Mouse (Mus musculus) neural tube, embryonic 13.5 days (tissue): ENCODE measurements at regions not wholly inside any gene's neighbourhood (a gene's known extent, or its start where the extent isn't known, plus 50 kb on each side); places are given as distances from the start of the nearest gene placed in this dataset.

ENCODE experiments used
- ATAC-seq: fragments of 200-750 bp; cut with Nextera tagmentation; 2 replicates; pipeline ENCODE4 v1.8.0; 2017; ENCODE audit warnings: low read depth, mild to moderate bottlenecking, moderate TSS enrichment, moderate library complexity
- H3K27ac ChIP-seq: fragments of 300-500 bp; sonication (generic); replicated peaks from 2 replicates; pipeline ENCODE4 v1.5.1; 2015; ENCODE audit warnings: moderate library complexity, mild to moderate bottlenecking, inconsistent platforms
- H3K27me3 ChIP-seq: fragments of 300-500 bp; sonication (generic); 2 replicates; pipeline ENCODE4 v1.6.1; 2015; ENCODE audit warnings: mild to moderate bottlenecking, inconsistent platforms
- H3K36me3 ChIP-seq: fragments of 300-500 bp; sonication (generic); 2 replicates; pipeline ENCODE4 v1.6.1; 2015; ENCODE audit warnings: mild to moderate bottlenecking, inconsistent platforms
- H3K4me1 ChIP-seq: fragments of 300-500 bp; sonication (generic); replicated peaks from 2 replicates; pipeline ENCODE4 v1.6.1; 2015; ENCODE audit warnings: inconsistent platforms
- H3K4me2 ChIP-seq: fragments of 300-500 bp; sonication (generic); 2 replicates; pipeline ENCODE4 v1.6.1; 2015; ENCODE audit warnings: inconsistent platforms, mild to moderate bottlenecking, moderate library complexity
- H3K4me3 ChIP-seq: fragments of 300-500 bp; sonication (generic); 2 replicates; pipeline ENCODE4 v1.5.1; 2015; ENCODE audit warnings: mild to moderate bottlenecking, inconsistent platforms
- H3K9ac ChIP-seq: fragments of 300-500 bp; sonication (generic); 2 replicates; pipeline ENCODE4 v1.6.1; 2015; ENCODE audit warnings: moderate library complexity, mild to moderate bottlenecking, inconsistent platforms
- H3K9me3 ChIP-seq: fragments of 300-500 bp; sonication (generic); 2 replicates; pipeline ENCODE4 v1.6.1; 2016; ENCODE audit warnings: inconsistent platforms
- WGBS: fragments of 180-500 bp; shearing (Covaris S2); methylation state at CpG from one replicate; pipeline ENCODE4 v1.1.7; 2015; 5-methylcytosine and 5-hydroxymethylcytosine counted together

GRCm38 (mm10) chr7:89088141-89088540 is 315.9 kb downstream of the Tmem135 start:
- Histone ChIP-seq H3K4me3 (no peak overlapping the region), H3K4me2 (no peak overlapping the region), H3K9me3 (no peaks in the 10 kb centered on the region), H3K27ac (no peak overlapping the region), H3K27me3 (no peaks in the 10 kb centered on the region), H3K9ac (no peak overlapping the region), H3K4me1 (no peaks in the 10 kb centered on the region), H3K36me3 (no peaks in the 10 kb centered on the region)
- no peak for ATAC-seq
- 63% methylated on average over 1 of the region's 1 CpGs for WGBS

GRCm38 (mm10) chr7:89086348-89086747 is 317.7 kb downstream of the Tmem135 start:
- Histone ChIP-seq H3K4me2 (no peak overlapping the region), H3K36me3 (no peaks in the 10 kb centered on the region), H3K4me3 (no peak overlapping the region), H3K9ac (no peak overlapping the region), H3K27ac (no peak overlapping the region), H3K4me1 (no peaks in the 10 kb centered on the region), H3K27me3 (no peaks in the 10 kb centered on the region), H3K9me3 (no peaks in the 10 kb centered on the region)
- WGBS = 76% methylated on average over 1 of the region's 1 CpGs
- no peak for ATAC-seq

GRCm38 (mm10) chr7:89073939-89074690 is 329.9 kb downstream of the Tmem135 start:
- no peaks in the 10 kb centered on the region for H3K36me3 ChIP-seq
- ATAC-seq = no peak
- H3K4me3 ChIP-seq = no peak overlapping the region
- H3K9ac ChIP-seq = no peak overlapping the region
- H3K4me2 ChIP-seq = no peak overlapping the region
- no peaks in the 10 kb centered on the region for H3K9me3 ChIP-seq
- WGBS = 83% methylated on average over 7 of the region's 7 CpGs
- no peaks in the 10 kb centered on the region for H3K27me3 ChIP-seq
- H3K27ac ChIP-seq = no peak overlapping the region
- no peaks in the 10 kb centered on the region for H3K4me1 ChIP-seq

DNA sequence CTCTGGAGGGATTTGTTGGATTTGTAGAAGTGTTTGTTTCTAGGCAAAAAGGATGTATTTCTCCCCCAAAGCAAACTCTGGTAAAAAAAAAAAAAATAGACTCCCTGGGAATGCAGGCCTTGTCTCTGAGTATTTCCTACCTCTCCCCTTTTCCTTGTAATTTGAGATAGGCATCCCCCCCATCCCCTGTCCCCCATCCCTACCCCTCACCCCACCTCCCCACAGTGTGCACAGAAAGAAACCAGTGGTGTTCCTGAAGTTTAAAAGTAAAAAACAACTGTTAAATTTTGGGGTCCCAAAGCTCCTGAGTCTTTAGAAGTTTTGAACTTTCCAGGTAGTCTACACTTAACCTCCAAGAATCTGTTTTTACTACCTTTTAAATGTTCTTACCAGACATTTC is 334.0 kb downstream of the Tmem135 start:
- Histone ChIP-seq H3K9me3 (no peaks in the 10 kb centered on the region), H3K4me1 (no peaks in the 10 kb centered on the region), H3K4me2 (no peak overlapping the region), H3K36me3 (no peaks in the 10 kb centered on the region), H3K27ac (no peak overlapping the region), H3K4me3 (no peak overlapping the region), H3K27me3 (no peaks in the 10 kb centered on the region), H3K9ac (no peak overlapping the region)
- no peak for ATAC-seq

GRCm38 (mm10) chr7:89064462-89064861 is 339.6 kb downstream of the Tmem135 start:
- H3K27ac ChIP-seq = no peak overlapping the region
- no peak for ATAC-seq
- no peaks in the 10 kb centered on the region for H3K9me3 ChIP-seq
- no peaks in the 10 kb centered on the region for H3K4me1 ChIP-seq
- no peak overlapping the region for H3K4me2 ChIP-seq
- no peaks in the 10 kb centered on the region for H3K27me3 ChIP-seq
- no peaks in the 10 kb centered on the region for H3K36me3 ChIP-seq
- H3K4me3 ChIP-seq = no peak overlapping the region
- WGBS = 82% methylated on average over 3 of the region's 3 CpGs
- H3K9ac ChIP-seq = no peak overlapping the region

- ATAC-seq = no peak
- Histone ChIP-seq H3K4me2 (no peak overlapping the region), H3K36me3 (no peaks in the 10 kb centered on the region), H3K9me3 (no peaks in the 10 kb centered on the region), H3K27ac (no peak overlapping the region), H3K9ac (no peak overlapping the region), H3K4me1 (no peaks in the 10 kb centered on the region), H3K27me3 (no peaks in the 10 kb centered on the region), H3K4me3 (no peak overlapping the region)
- WGBS = 75% methylated on average over 10 of the region's 10 CpGs
Observed at GRCm38 (mm10) chr7:89063630-89064029, 340.4 kb downstream of the Tmem135 start.

GRCm38 (mm10) chr7:89054494-89054893 is 349.5 kb downstream of the Tmem135 start:
- Histone ChIP-seq H3K9me3 (no peaks in the 10 kb centered on the region), H3K4me1 (no peaks in the 10 kb centered on the region), H3K27ac (no peak overlapping the region), H3K4me2 (no peak overlapping the region), H3K27me3 (no peaks in the 10 kb centered on the region), H3K9ac (no peak overlapping the region), H3K36me3 (no peaks in the 10 kb centered on the region), H3K4me3 (no peak overlapping the region)
- WGBS = 75% methylated on average over 2 of the region's 2 CpGs
- no peak for ATAC-seq

DNA sequence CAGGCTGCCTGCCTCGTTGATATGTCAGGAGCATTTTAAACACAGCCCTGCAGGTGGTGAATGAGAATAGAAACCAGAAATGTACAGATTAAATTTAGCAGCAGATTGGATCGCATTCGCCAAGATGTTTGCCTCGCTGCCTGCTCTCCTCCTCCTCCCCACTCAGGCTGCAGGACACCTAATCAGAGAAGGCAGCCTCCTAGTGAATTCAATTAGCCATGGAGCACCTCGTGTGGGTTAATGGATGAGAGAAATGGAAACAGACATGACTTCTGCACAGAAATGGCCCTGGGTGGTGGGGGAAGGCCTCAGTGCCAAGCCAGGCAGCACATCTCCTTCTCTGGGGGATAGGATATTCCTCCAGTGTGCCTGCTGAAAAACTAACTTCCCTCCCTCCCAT is 352.8 kb downstream of the Tmem135 start:
- H3K9me3 ChIP-seq = no peaks in the 10 kb centered on the region
- 64% methylated on average over 5 of the region's 5 CpGs for WGBS
- H3K4me3 ChIP-seq = no peak overlapping the region
- no peaks in the 10 kb centered on the region for H3K36me3 ChIP-seq
- no peak overlapping the region for H3K4me2 ChIP-seq
- no peaks in the 10 kb centered on the region for H3K27me3 ChIP-seq
- no peak overlapping the region for H3K27ac ChIP-seq
- no peaks in the 10 kb centered on the region for H3K4me1 ChIP-seq
- peak; percentile 65; the same call in 1 of the 2 replicates for ATAC-seq
- H3K9ac ChIP-seq = no peak overlapping the region

DNA sequence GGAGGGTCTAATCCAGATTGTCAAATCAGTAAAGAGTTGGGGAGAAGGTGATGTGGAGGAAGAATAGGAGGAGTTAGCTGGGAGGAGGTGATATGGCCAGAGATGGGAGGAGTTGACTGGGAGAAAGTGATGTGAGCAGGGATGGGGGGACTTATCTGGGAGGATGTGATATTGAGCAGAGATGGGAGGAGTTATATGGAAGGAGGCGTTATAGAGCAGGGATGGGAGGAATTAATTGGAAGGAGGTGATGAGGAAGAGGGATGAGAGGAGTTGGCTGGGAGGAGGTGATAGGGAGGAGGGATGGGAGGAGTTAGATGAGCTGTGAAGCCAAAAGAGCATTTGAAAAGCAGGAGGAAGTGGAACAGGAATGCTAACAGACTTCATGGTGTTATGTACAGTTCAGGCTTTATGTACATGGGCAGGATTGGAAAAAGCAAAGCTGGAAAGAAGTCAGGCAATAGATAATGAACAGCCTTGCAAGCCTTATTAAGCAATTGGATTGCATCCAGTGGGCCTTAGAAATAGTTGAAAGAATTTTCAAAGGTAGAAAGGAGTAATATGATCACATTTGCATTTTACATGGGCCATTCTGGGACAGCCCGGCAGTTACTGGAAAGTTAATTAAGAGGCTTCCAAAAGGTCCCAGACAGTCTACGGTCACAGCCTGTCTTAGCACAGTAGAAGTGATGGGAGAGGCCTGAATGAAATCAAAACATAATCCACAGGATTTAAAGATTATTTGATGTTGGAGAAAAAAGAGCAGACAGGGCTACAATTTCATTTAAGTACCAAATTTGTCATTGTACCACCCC is 357.4 kb downstream of the Tmem135 start:
- Histone ChIP-seq H3K4me3 (no peak overlapping the region), H3K27ac (no peak overlapping the region), H3K36me3 (no peaks in the 10 kb centered on the region), H3K9ac (no peak overlapping the region), H3K27me3 (no peaks in the 10 kb centered on the region), H3K4me1 (no peaks in the 10 kb centered on the region), H3K9me3 (no peaks in the 10 kb centered on the region), H3K4me2 (no peak overlapping the region)
- ATAC-seq = peak; percentile 61; the same call in 1 of the 2 replicates
- WGBS = 70% methylated on average over 3 of the region's 3 CpGs

DNA sequence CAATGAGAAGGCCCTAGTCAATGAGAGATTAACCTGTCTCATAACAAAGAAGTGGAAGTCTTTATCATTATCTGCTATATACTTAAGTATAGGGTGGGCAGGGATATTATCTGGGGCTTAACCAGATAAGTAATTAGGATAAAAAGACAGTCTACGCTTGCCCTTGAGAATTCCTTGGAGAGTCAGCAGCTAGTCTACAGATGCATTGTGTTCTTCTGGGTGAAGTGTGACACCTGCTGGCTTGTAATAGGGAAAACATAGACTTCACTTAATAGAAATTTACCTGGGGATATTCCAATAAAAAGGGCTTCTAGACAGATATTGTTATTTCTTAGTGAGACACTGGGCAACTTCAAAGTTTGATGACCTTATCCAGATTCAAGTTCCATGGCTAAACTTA is 361.0 kb downstream of the Tmem135 start:
- 65% methylated on average over 1 of the region's 1 CpGs for WGBS
- H3K4me1 ChIP-seq = no peaks in the 10 kb centered on the region
- no peak for ATAC-seq
- no peak overlapping the region for H3K4me3 ChIP-seq
- H3K27ac ChIP-seq = no peak overlapping the region
- H3K9me3 ChIP-seq = no peaks in the 10 kb centered on the region
- no peaks in the 10 kb centered on the region for H3K27me3 ChIP-seq
- no peak overlapping the region for H3K4me2 ChIP-seq
- no peaks in the 10 kb centered on the region for H3K36me3 ChIP-seq
- no peak overlapping the region for H3K9ac ChIP-seq

DNA sequence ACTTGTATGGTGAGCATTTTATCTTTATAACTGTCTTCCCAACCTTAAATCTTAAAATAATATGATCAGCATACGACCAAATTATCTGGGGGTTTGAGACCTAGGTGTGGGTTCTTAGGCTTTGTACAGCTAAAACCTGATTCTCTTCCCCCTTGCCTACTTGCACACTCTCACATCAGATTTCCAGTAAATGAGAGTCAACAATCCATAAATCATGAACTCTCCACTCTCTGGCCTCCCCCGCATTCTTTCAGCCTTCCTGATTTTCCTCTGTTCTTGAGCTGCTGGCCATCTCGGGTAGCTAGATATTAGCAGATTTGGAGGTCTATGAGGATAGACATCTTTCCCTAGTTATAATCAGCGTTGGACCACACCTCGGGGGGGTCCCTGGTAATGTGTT is 362.7 kb downstream of the Tmem135 start:
- Histone ChIP-seq H3K27me3 (no peaks in the 10 kb centered on the region), H3K36me3 (no peaks in the 10 kb centered on the region), H3K4me2 (no peak overlapping the region), H3K4me3 (no peak overlapping the region), H3K27ac (no peak overlapping the region), H3K9ac (no peak overlapping the region), H3K9me3 (no peaks in the 10 kb centered on the region), H3K4me1 (no peaks in the 10 kb centered on the region)
- no peak for ATAC-seq
- 77% methylated on average over 5 of the region's 5 CpGs for WGBS

DNA sequence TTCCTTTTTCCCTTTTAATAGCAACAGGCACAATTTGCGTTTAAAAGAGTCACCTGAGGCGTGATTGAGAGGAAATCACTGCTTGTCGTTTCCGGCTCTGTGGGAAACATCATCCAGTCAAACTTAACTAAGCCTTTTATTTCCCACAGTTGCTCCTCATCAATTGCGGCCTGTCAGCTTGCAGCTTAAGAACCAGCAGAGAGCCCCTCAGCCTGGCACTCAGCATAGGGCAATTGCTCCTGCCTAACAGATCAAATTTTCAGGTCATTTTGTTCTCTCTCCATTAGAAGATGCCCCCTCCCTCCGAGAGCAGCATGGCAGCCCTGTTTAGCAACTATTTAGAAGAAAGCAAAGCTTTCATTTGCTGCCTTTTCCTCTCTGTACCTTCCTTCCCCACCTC is 363.9 kb downstream of the Tmem135 start:
- H3K4me1 ChIP-seq = no peaks in the 10 kb centered on the region
- H3K27ac ChIP-seq = no peak overlapping the region
- no peak for ATAC-seq
- 15% methylated on average over 6 of the region's 6 CpGs for WGBS
- H3K9ac ChIP-seq = no peak overlapping the region
- H3K4me2 ChIP-seq = no peak overlapping the region
- H3K36me3 ChIP-seq = no peaks in the 10 kb centered on the region
- H3K9me3 ChIP-seq = no peaks in the 10 kb centered on the region
- no peak overlapping the region for H3K4me3 ChIP-seq
- H3K27me3 ChIP-seq = no peaks in the 10 kb centered on the region
